Mouse (Mus musculus) lung, embryonic 15.5 days (tissue): Measurements from ENCODE around the gene Gk2. TPM values are rescaled to one million over a fixed set of nuclear protein-coding genes. Genes with fewer than 3 reads are reported as not detected.

Experiments used
- ATAC-seq: fragments of 200-750 bp; cut with Nextera tagmentation; 2 replicates; pipeline ENCODE4 v1.8.0; 2017; ENCODE audit warnings: moderate number of reproducible peaks, borderline replicate concordance; ENCODE audit not compliant: low FRiP score, low TSS enrichment; ENCODE audit errors: extremely low read depth
- H3K27ac ChIP-seq: fragments of 300-500 bp; sonication (generic); 2 replicates; pipeline ENCODE4 v1.5.1; 2015; ENCODE audit warnings: moderate library complexity, mild to moderate bottlenecking, inconsistent platforms
- H3K27me3 ChIP-seq: fragments of 300-500 bp; sonication (generic); 2 replicates; pipeline ENCODE4 v1.6.1; 2015; ENCODE audit warnings: inconsistent platforms
- H3K36me3 ChIP-seq: fragments of 300-500 bp; sonication (generic); 2 replicates; pipeline ENCODE4 v1.6.1; 2015; ENCODE audit warnings: inconsistent platforms
- H3K4me1 ChIP-seq: fragments of 300-500 bp; sonication (generic); 2 replicates; pipeline ENCODE4 v1.6.1; 2015; ENCODE audit warnings: inconsistent platforms
- H3K4me2 ChIP-seq: fragments of 300-500 bp; sonication (generic); 2 replicates; pipeline ENCODE4 v1.6.1; 2015; ENCODE audit warnings: inconsistent platforms, mild to moderate bottlenecking, moderate library complexity
- H3K4me3 ChIP-seq: fragments of 300-500 bp; sonication (generic); 2 replicates; pipeline ENCODE4 v1.5.1; 2015; ENCODE audit warnings: mild to moderate bottlenecking, inconsistent platforms
- H3K9ac ChIP-seq: fragments of 300-500 bp; sonication (generic); 2 replicates; pipeline ENCODE4 v1.6.1; 2015; ENCODE audit warnings: inconsistent platforms
- H3K9me3 ChIP-seq: fragments of 300-500 bp; sonication (generic); 2 replicates; pipeline ENCODE4 v1.6.1; 2016; ENCODE audit warnings: inconsistent platforms
- WGBS: fragments of 180-500 bp; shearing (Covaris S2); methylation state at CpG from one replicate; pipeline ENCODE4 v1.1.7; 2015; 5-methylcytosine and 5-hydroxymethylcytosine counted together
- polyA plus RNA-seq: library from polyadenylated mRNA; unstranded; fragments of >200 nt; fragmentation: Nextera tagmentation; extraction: Ambion mirVana; gene quantifications from 2 replicates; pipeline ENCODE4 v1.2.1, GENCODE M21; 2015

Gk2 gene
- polyA plus RNA-seq = not detected in 2 replicates

- H3K9me3 ChIP-seq = no peaks in the 10 kb centered on the region
- H3K4me3 ChIP-seq = no peak within 1 kb of the TSS
- H3K4me2 ChIP-seq = no peak within 1 kb of the TSS
- no peaks in the 10 kb centered on the region for H3K36me3 ChIP-seq
- no peak within 1 kb of the TSS for H3K27ac ChIP-seq
- WGBS = 93% methylated on average over 10 of the region's 10 CpGs
- no peaks in the 10 kb centered on the region for H3K4me1 ChIP-seq
- H3K27me3 ChIP-seq = no peaks in the 10 kb centered on the region
- H3K9ac ChIP-seq = no peak within 1 kb of the TSS
- ATAC-seq = no peak
Observed at GRCm38 (mm10) chr5:97456816-97457215, at the start of gene Gk2. Gk2 (minus strand) TSS chr5:97457021.

- ATAC-seq = no peak
- no peak overlapping the region for H3K4me2 ChIP-seq
- H3K27me3 ChIP-seq = no peaks in the 10 kb centered on the region
- no peaks in the 10 kb centered on the region for H3K9me3 ChIP-seq
- no peak overlapping the region for H3K4me3 ChIP-seq
- no peaks in the 10 kb centered on the region for H3K36me3 ChIP-seq
- H3K27ac ChIP-seq = no peak overlapping the region
- no peak overlapping the region for H3K9ac ChIP-seq
- no peaks in the 10 kb centered on the region for H3K4me1 ChIP-seq
Observed at GRCm38 (mm10) chr5:97498041-97498440, 41.2 kb upstream of the Gk2 start.

GRCm38 (mm10) chr5:97495488-97496092, 38.8 kb upstream of the Gk2 start:
- no peak for ATAC-seq
- Histone ChIP-seq H3K4me3 (no peak overlapping the region), H3K9me3 (no peaks in the 10 kb centered on the region), H3K4me2 (no peak overlapping the region), H3K9ac (no peak overlapping the region), H3K36me3 (no peaks in the 10 kb centered on the region), H3K27ac (no peak overlapping the region), H3K4me1 (no peaks in the 10 kb centered on the region), H3K27me3 (no peaks in the 10 kb centered on the region)
- WGBS = 56% methylated on average over 5 of the region's 5 CpGs

GRCm38 (mm10) chr5:97493421-97493820, 36.6 kb upstream of the Gk2 start:
- Histone ChIP-seq H3K9me3 (no peaks in the 10 kb centered on the region), H3K36me3 (no peaks in the 10 kb centered on the region), H3K4me2 (no peak overlapping the region), H3K4me1 (no peaks in the 10 kb centered on the region), H3K9ac (no peak overlapping the region), H3K4me3 (no peak overlapping the region), H3K27me3 (no peaks in the 10 kb centered on the region), H3K27ac (no peak overlapping the region)
- peak; percentile 74; the same call in 1 of the 2 replicates for ATAC-seq
- 52% methylated on average over 5 of the region's 5 CpGs for WGBS

GRCm38 (mm10) chr5:97486141-97486540, 29.3 kb upstream of the Gk2 start:
- no peak overlapping the region for H3K27ac ChIP-seq
- H3K4me2 ChIP-seq = no peak overlapping the region
- no peaks in the 10 kb centered on the region for H3K4me1 ChIP-seq
- H3K27me3 ChIP-seq = no peaks in the 10 kb centered on the region
- WGBS = 32% methylated on average over 5 of the region's 5 CpGs
- no peaks in the 10 kb centered on the region for H3K36me3 ChIP-seq
- no peak overlapping the region for H3K9ac ChIP-seq
- no peak overlapping the region for H3K4me3 ChIP-seq
- ATAC-seq = peak; percentile 82; the same call in 1 of the 2 replicates
- H3K9me3 ChIP-seq = no peaks in the 10 kb centered on the region

GRCm38 (mm10) chr5:97479991-97480390, 23.2 kb upstream of the Gk2 start:
- Histone ChIP-seq H3K27ac (no peak overlapping the region), H3K4me3 (no peak overlapping the region), H3K36me3 (no peaks in the 10 kb centered on the region), H3K9me3 (no peaks in the 10 kb centered on the region), H3K4me1 (no peaks in the 10 kb centered on the region), H3K4me2 (no peak overlapping the region), H3K27me3 (no peaks in the 10 kb centered on the region), H3K9ac (no peak overlapping the region)
- no peak for ATAC-seq
- WGBS = 76% methylated on average over 1 of the region's 1 CpGs

GRCm38 (mm10) chr5:97467246-97467645, 10.4 kb upstream of the Gk2 start:
- no peak for ATAC-seq

GRCm38 (mm10) chr5:97466430-97467158, 9.8 kb upstream of the Gk2 start:
- H3K9ac ChIP-seq = no peak overlapping the region
- no peaks in the 10 kb centered on the region for H3K27me3 ChIP-seq
- no peaks in the 10 kb centered on the region for H3K36me3 ChIP-seq
- H3K9me3 ChIP-seq = no peaks in the 10 kb centered on the region
- H3K4me1 ChIP-seq = no peaks in the 10 kb centered on the region
- H3K27ac ChIP-seq = no peak overlapping the region
- H3K4me2 ChIP-seq = no peak overlapping the region
- H3K4me3 ChIP-seq = no peak overlapping the region
- WGBS = 70% methylated on average over 10 of the region's 10 CpGs
- ATAC-seq = no peak

More at GRCm38 (mm10) chr5:97467246-97467645, 10.4 kb upstream of the Gk2 start:
- Histone ChIP-seq H3K27ac (no peak overlapping the region), H3K36me3 (no peaks in the 10 kb centered on the region), H3K9me3 (no peaks in the 10 kb centered on the region), H3K4me1 (no peaks in the 10 kb centered on the region), H3K4me3 (no peak overlapping the region), H3K9ac (no peak overlapping the region), H3K27me3 (no peaks in the 10 kb centered on the region), H3K4me2 (no peak overlapping the region)
- 88% methylated on average over 7 of the region's 7 CpGs for WGBS

GRCm38 (mm10) chr5:97465956-97466355, 9.1 kb upstream of the Gk2 start:
- Histone ChIP-seq H3K27ac (no peak overlapping the region), H3K4me1 (no peaks in the 10 kb centered on the region), H3K4me3 (no peak overlapping the region), H3K36me3 (no peaks in the 10 kb centered on the region), H3K9ac (no peak overlapping the region), H3K27me3 (no peaks in the 10 kb centered on the region), H3K9me3 (no peaks in the 10 kb centered on the region), H3K4me2 (no peak overlapping the region)
- WGBS = 69% methylated on average over 3 of the region's 3 CpGs
- ATAC-seq = no peak

GRCm38 (mm10) chr5:97462856-97463255, 6.0 kb upstream of the Gk2 start:
- no peak for ATAC-seq
- Histone ChIP-seq H3K36me3 (no peaks in the 10 kb centered on the region), H3K27me3 (no peaks in the 10 kb centered on the region), H3K9me3 (no peaks in the 10 kb centered on the region), H3K27ac (no peak overlapping the region), H3K4me2 (no peak overlapping the region), H3K4me3 (no peak overlapping the region), H3K4me1 (no peaks in the 10 kb centered on the region), H3K9ac (no peak overlapping the region)
- 91% methylated on average over 3 of the region's 3 CpGs for WGBS

GRCm38 (mm10) chr5:97451451-97451850, 5.4 kb downstream of the Gk2 start:
- H3K9ac ChIP-seq = no peak overlapping the region
- no peak overlapping the region for H3K27ac ChIP-seq
- H3K9me3 ChIP-seq = no peaks in the 10 kb centered on the region
- H3K4me1 ChIP-seq = no peaks in the 10 kb centered on the region
- no peak for ATAC-seq
- WGBS = 67% methylated on average over 4 of the region's 4 CpGs
- H3K27me3 ChIP-seq = no peaks in the 10 kb centered on the region
- no peak overlapping the region for H3K4me3 ChIP-seq
- H3K4me2 ChIP-seq = no peak overlapping the region
- H3K36me3 ChIP-seq = no peaks in the 10 kb centered on the region

- H3K4me3 ChIP-seq = no peak overlapping the region
- WGBS = 27% methylated on average over 1 of the region's 1 CpGs
- H3K27me3 ChIP-seq = no peaks in the 10 kb centered on the region
- no peaks in the 10 kb centered on the region for H3K4me1 ChIP-seq
- no peak overlapping the region for H3K27ac ChIP-seq
- no peak for ATAC-seq
- no peak overlapping the region for H3K4me2 ChIP-seq
- no peaks in the 10 kb centered on the region for H3K9me3 ChIP-seq
- no peak overlapping the region for H3K9ac ChIP-seq
- no peaks in the 10 kb centered on the region for H3K36me3 ChIP-seq
Observed at GRCm38 (mm10) chr5:97444191-97444590, 12.6 kb downstream of the Gk2 start.
